Mouse (Mus musculus) neural tube, embryonic 15.5 days (tissue): ENCODE results near the gene C1qtnf4. TPM values are rescaled to one million over a fixed set of nuclear protein-coding genes. Genes with fewer than 3 reads are reported as not detected.
A peak's percentile ranks its signal among the peaks of the same experiment; 100 is the strongest.

ENCODE experiments used
- ATAC-seq: fragments of 200-750 bp; cut with Nextera tagmentation; 2 replicates; pipeline ENCODE4 v1.8.0; 2017; ENCODE audit warnings: mild to moderate bottlenecking, moderate TSS enrichment, moderate library complexity; ENCODE audit not compliant: low FRiP score
- H3K27ac ChIP-seq: fragments of 300-500 bp; sonication (generic); replicated peaks from 2 replicates; pipeline ENCODE4 v1.5.1; 2015; ENCODE audit warnings: mild to moderate bottlenecking, inconsistent platforms
- H3K27me3 ChIP-seq: fragments of 300-500 bp; sonication (generic); replicated peaks from 2 replicates; pipeline ENCODE4 v1.6.1; 2015; ENCODE audit warnings: inconsistent platforms
- H3K36me3 ChIP-seq: fragments of 300-500 bp; sonication (generic); 2 replicates; pipeline ENCODE4 v1.6.1; 2015; ENCODE audit warnings: inconsistent platforms
- H3K4me1 ChIP-seq: fragments of 300-500 bp; sonication (generic); 2 replicates; pipeline ENCODE4 v1.6.1; 2015; ENCODE audit warnings: inconsistent platforms
- H3K4me2 ChIP-seq: fragments of 300-500 bp; sonication (generic); 2 replicates; pipeline ENCODE4 v1.6.1; 2015; ENCODE audit warnings: inconsistent platforms, mild to moderate bottlenecking, moderate library complexity
- H3K4me3 ChIP-seq: fragments of 300-500 bp; sonication (generic); replicated peaks from 2 replicates; pipeline ENCODE4 v1.5.1; 2015; ENCODE audit warnings: mild to moderate bottlenecking, inconsistent platforms
- H3K9ac ChIP-seq: fragments of 300-500 bp; sonication (generic); replicated peaks from 2 replicates; pipeline ENCODE4 v1.6.1; 2015; ENCODE audit warnings: mild to moderate bottlenecking, inconsistent platforms
- H3K9me3 ChIP-seq: fragments of 300-500 bp; sonication (generic); replicated peaks from 2 replicates; pipeline ENCODE4 v1.6.1; 2016; ENCODE audit warnings: inconsistent platforms
- WGBS: fragments of 180-500 bp; shearing (Covaris S2); methylation state at CpG from one replicate; pipeline ENCODE4 v1.1.7; 2015; ENCODE audit warnings: mixed read lengths; 5-methylcytosine and 5-hydroxymethylcytosine counted together
- polyA plus RNA-seq: library from polyadenylated mRNA; unstranded; fragments of >200 nt; fragmentation: Nextera tagmentation; extraction: Ambion mirVana; gene quantifications from 2 replicates; pipeline ENCODE4 v1.2.1, GENCODE M21; 2015

Gene C1qtnf4
- polyA plus RNA-seq, 1 experiment from 2014 or later = 207 TPM

DNA sequence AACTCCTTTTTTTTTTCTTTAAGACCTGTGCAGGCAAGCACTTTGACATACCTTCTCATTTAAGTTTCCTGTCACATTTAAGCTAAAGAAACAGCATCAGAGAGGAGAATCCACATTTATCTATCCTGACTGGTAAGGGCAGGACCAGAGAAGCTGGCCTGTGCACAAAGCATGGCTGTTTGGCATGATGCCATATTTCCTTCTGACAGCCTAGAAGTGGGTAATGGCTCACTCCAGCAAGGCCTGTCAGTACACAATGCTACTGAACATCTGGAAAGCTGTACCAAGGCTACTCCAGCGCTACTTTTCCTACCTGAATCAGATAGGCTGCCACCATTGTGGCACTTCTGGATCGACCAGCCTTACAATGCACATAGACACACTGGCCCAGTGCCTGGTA is 28.0 kb downstream of the C1qtnf4 start:
- peaks cover 36% of the 10 kb centered on the region for H3K36me3 ChIP-seq
- peaks cover 32% of the 10 kb centered on the region for H3K4me1 ChIP-seq
- no peak overlapping the region for H3K4me3 ChIP-seq
- no peak overlapping the region for H3K9ac ChIP-seq
- no peaks in the 10 kb centered on the region for H3K27me3 ChIP-seq
- no peak for ATAC-seq
- no peak overlapping the region for H3K4me2 ChIP-seq
- WGBS = 77% methylated on average over 2 of the region's 2 CpGs
- H3K9me3 ChIP-seq = no peaks in the 10 kb centered on the region
- H3K27ac ChIP-seq = 0 out of 2 replicates have a peak overlapping the region, but pooled peaks have one; percentile 33

DNA sequence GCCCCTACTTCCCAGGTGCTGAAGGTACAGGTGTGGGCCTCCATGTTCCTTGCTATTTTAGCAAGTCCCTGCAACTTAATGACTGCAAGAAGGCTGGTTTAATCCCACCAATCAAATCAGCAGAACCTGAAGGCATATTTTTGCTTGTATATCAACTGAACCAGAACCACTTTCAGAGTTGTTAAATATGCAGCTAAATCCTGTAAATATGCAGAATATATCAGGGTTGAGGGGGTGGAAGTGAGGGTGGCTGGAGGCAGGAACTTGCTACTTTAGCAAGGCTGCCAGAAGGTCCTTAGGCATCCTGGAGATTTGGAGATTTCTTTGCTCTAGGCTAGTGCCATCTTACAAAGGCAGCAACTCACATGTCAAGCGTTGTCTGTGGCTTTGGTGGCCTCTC is 29.9 kb downstream of the C1qtnf4 start:
- Histone ChIP-seq H3K9ac (0 out of 2 replicates have a peak overlapping the region, but pooled peaks have one; percentile 7), H3K27me3 (no peaks in the 10 kb centered on the region), H3K36me3 (peaks cover 18% of the 10 kb centered on the region), H3K27ac (no peak overlapping the region), H3K9me3 (no peaks in the 10 kb centered on the region), H3K4me2 (peak overlapping the region; percentile 85), H3K4me1 (peaks cover 32% of the 10 kb centered on the region), H3K4me3 (no peak overlapping the region)
- no peak for ATAC-seq
- 48% methylated on average over 1 of the region's 1 CpGs for WGBS

DNA sequence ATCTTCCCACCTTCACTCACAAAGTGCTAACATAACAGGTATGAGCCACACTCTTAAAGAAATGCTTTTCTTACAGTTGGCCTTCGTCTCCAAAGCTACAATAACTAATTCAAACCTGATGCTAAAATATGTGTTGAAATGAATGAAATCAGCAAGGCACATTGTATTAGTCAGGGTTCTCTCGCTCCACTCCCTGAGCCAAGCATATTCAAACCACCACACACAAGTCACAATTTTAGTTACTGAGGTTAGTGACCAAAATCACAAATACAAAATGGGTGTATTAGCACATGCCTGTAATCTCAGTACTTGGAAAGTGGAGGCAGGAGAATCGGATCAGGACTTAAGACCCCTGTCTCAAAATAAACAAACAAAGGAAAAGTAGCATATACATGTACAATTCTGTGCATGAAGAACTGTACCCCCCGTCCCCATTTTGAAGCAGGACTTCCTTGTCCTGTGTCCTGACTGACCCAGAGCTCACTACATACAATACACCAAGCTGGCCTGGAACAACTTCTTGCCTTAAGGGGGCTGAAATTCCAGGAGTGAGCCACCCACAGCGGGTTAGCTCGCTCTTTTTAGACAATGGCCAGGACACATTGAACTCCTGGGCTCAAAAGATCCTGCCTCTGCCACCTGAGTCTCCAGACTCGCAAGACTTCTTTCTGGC is 31.0 kb downstream of the C1qtnf4 start:
- 30% methylated on average over 7 of the region's 7 CpGs for WGBS
- ATAC-seq = no peak
- H3K9me3 ChIP-seq = no peaks in the 10 kb centered on the region
- H3K9ac ChIP-seq = peak overlapping the region; percentile 72
- peaks cover 8% of the 10 kb centered on the region for H3K36me3 ChIP-seq
- peak overlapping the region; percentile 85 for H3K4me2 ChIP-seq
- H3K4me1 ChIP-seq = peaks cover 32% of the 10 kb centered on the region
- peak overlapping the region; percentile 90 for H3K27ac ChIP-seq
- peak overlapping the region; percentile 53 for H3K4me3 ChIP-seq
- no peaks in the 10 kb centered on the region for H3K27me3 ChIP-seq

DNA sequence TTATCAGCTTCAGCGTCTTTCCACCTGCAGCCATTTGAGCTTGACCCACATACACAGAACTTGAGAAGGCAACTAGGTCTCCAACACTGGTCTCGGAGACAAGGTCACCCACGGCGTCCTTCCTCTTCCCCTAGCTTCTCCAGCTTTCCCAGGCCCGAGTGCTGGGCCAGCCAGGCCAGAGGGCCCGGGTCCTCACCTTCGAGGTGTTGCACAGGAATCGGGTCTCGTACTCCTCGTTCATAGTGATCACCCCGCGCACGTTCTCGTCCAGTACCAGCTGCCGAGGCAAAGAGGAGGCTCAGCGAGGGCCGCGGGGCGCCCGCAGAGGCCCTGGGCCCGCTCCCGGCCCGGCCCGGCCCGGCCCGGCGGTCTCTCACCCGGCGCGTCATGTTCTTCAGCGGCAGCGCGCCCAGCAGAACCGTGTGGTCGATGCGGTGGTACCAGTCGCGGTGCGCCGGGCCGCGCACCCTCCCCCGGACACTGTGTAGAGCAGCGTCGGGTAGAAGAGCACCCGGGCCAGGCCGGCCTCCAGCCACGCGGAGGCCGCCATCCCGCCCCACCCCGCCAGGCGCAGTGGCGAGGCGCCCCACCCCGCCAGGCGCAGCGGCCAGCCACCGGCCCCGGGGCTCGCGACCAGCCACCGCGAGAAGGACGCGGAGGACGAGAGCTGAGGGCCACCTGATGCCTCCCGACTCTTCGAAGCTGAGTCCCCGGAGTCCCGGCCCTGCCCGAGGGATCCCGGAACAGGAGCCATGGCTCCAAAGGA is 31.8 kb downstream of the C1qtnf4 start:
- no peaks in the 10 kb centered on the region for H3K27me3 ChIP-seq
- H3K27ac ChIP-seq = peak overlapping the region; percentile 90
- peaks cover 32% of the 10 kb centered on the region for H3K4me1 ChIP-seq
- peak overlapping the region; percentile 53 for H3K4me3 ChIP-seq
- peak; percentile 88 for ATAC-seq
- H3K4me2 ChIP-seq = peak overlapping the region; percentile 85
- H3K9me3 ChIP-seq = no peaks in the 10 kb centered on the region
- WGBS = 2% methylated on average over 65 of the region's 73 CpGs
- peak overlapping the region; percentile 72 for H3K9ac ChIP-seq
- H3K36me3 ChIP-seq = 0 out of 2 replicates have a peak, but pooled peaks cover 4% of the 10 kb centered on the region

DNA sequence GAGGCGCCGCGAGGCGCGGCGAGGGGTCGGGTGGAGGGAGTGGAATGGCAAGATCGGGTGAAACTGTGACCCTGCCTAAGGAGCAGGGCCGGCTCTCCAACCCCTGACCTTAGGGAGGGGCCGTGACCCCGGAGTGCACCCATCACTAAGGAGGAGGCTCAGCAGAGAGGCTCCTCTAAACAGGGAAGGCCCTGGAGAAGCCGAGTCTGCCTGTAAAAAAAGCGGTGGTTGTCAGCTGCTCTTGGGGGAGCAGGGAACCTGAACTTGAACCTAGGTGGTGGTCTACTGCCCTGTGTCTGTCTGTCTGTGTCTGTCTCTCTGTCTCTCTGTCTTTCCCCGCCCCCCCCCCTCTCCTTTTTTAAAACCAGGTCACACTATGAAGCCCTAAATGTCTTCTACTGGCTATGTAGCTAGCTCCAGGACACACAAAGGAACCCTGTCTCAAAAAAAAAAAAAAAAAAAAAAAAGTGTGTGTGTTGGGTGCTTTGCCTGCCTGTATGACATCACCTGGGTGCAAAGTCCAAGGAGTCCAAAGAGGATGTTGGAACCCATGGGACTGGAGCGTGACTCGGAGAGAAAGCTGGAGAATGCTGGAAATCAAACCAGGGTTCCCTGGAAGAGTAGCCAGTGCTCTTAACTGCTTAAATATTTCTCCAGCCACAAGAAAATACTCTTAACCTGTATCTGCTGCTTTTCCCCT is 32.5 kb downstream of the C1qtnf4 start:
- WGBS = 11% methylated on average over 13 of the region's 16 CpGs
- peak overlapping the region; percentile 53 for H3K4me3 ChIP-seq
- peak; percentile 63 for ATAC-seq
- peak overlapping the region; percentile 85 for H3K4me2 ChIP-seq
- H3K4me1 ChIP-seq = peaks cover 32% of the 10 kb centered on the region
- peak overlapping the region; percentile 72 for H3K9ac ChIP-seq
- no peaks in the 10 kb centered on the region for H3K27me3 ChIP-seq
- peak overlapping the region; percentile 90 for H3K27ac ChIP-seq
- no peaks in the 10 kb centered on the region for H3K9me3 ChIP-seq
- H3K36me3 ChIP-seq = 0 out of 2 replicates have a peak, but pooled peaks cover 2% of the 10 kb centered on the region

DNA sequence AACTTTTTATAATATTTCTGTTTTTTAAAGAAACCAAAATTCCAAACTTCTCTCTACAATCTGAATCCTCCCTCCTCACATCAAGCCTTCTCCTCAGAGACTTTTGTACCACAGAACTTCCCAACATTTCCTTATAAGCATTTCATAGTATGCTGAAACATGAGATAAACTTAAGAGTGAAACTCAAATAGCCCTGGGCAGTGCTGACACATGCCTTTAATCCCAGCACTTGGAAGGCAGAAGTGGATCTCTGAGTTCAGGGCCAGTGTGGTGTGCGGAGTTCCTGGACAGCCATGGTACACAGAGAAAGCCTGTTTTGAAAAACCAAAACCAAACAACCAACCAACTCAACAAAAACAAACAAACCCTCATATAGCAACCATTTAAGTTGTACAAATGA is 35.5 kb downstream of the C1qtnf4 start:
- Histone ChIP-seq H3K9me3 (no peaks in the 10 kb centered on the region), H3K4me1 (peaks cover 14% of the 10 kb centered on the region), H3K4me2 (no peak overlapping the region), H3K9ac (no peak overlapping the region), H3K4me3 (no peak overlapping the region), H3K27me3 (no peaks in the 10 kb centered on the region), H3K36me3 (no peaks in the 10 kb centered on the region), H3K27ac (no peak overlapping the region)
- WGBS = 92% methylated on average over 1 of the region's 1 CpGs
- no peak for ATAC-seq

DNA sequence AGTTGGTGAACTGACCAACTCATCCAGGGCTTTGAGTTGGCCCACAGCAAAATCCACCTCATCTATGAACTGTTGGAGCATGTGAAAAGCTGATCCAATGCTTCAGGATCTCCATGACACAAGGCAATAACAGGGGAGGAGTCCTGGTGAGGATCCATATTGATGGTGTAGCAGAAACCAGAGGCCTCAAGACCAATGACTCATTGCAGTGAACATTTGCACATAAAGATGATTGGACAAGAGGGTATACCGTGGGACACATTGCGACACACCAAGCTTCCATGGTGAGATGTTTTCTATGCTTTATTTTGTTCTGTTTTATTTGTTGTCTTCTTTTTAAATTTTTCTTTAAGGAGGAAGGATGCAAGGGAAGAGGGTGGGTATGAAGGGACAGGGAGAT is 37.0 kb downstream of the C1qtnf4 start:
- Histone ChIP-seq H3K4me3 (no peak overlapping the region), H3K9me3 (no peaks in the 10 kb centered on the region), H3K4me1 (peaks cover 3% of the 10 kb centered on the region), H3K27me3 (no peaks in the 10 kb centered on the region), H3K27ac (no peak overlapping the region), H3K4me2 (no peak overlapping the region), H3K36me3 (no peaks in the 10 kb centered on the region), H3K9ac (no peak overlapping the region)
- WGBS = 90% methylated on average over 2 of the region's 2 CpGs
- no peak for ATAC-seq

DNA sequence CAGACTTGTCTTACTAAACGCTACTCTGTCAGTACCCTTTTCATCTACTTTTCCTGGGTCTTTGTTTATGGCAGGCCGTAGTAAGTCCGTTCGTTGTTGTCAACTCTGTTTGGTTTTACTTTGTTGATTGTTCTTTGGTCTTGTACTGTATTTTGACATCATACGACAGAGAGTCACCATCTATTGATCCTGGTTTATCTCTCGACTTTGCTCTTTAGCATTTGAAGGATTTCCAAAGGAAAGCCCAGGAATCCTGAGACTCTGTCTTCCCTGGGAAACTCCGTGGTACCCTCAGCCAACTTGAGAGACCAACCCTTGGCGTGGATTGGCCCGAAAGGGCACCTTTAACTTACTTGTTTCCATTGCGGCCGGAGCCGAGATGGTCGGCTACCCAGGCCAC is 42.9 kb downstream of the C1qtnf4 start:
- no peak overlapping the region for H3K27ac ChIP-seq
- no peaks in the 10 kb centered on the region for H3K36me3 ChIP-seq
- no peaks in the 10 kb centered on the region for H3K9me3 ChIP-seq
- H3K4me3 ChIP-seq = no peak overlapping the region
- no peak for ATAC-seq
- no peak overlapping the region for H3K4me2 ChIP-seq
- WGBS = 90% methylated on average over 13 of the region's 13 CpGs
- no peaks in the 10 kb centered on the region for H3K27me3 ChIP-seq
- H3K9ac ChIP-seq = no peak overlapping the region
- H3K4me1 ChIP-seq = no peaks in the 10 kb centered on the region

DNA sequence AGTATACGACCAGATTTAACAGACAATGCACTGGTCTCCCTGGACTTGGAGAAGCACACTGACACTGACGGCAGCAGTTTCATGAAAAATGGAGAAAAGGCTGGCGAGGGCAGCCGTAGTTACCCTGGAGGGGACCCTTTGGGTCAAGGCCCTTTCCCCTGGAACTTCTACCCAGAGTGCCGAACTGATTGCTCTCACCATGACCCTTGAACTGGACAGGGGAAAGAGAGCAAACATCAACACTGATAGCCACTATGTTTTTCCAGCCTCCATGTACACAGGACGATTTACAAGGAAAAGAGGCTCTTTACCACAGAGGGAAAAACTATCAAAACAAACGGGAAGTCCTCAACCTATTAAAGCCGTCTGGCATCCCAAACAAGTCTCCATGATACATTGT is 46.2 kb downstream of the C1qtnf4 start:
- Histone ChIP-seq H3K36me3 (no peaks in the 10 kb centered on the region), H3K9me3 (no peaks in the 10 kb centered on the region), H3K4me1 (no peaks in the 10 kb centered on the region), H3K27me3 (no peaks in the 10 kb centered on the region), H3K9ac (no peak overlapping the region), H3K27ac (no peak overlapping the region), H3K4me2 (no peak overlapping the region), H3K4me3 (no peak overlapping the region)
- ATAC-seq = no peak
- WGBS = 77% methylated on average over 8 of the region's 8 CpGs

DNA sequence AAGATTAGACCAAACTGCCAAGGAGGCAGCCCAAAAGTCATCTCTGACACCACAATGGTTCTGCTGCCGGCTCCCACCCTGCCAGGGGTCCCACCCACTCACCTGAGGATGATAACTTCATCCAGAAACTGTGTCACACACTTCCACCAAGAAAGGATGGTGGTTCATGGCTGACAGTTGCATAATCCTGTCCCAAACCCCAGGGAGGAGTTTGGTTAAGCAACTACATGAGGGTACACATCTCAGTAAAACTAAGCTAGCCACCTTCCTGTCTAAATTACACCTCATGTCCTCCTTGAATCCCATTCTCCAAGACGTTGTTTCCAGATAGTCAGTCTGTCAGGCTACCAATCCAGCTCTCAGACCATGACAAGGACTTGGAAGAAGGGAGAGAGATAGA is 46.6 kb downstream of the C1qtnf4 start:
- Histone ChIP-seq H3K27me3 (no peaks in the 10 kb centered on the region), H3K36me3 (no peaks in the 10 kb centered on the region), H3K9me3 (no peaks in the 10 kb centered on the region), H3K27ac (no peak overlapping the region), H3K4me1 (no peaks in the 10 kb centered on the region), H3K9ac (no peak overlapping the region), H3K4me2 (no peak overlapping the region), H3K4me3 (no peak overlapping the region)
- 76% methylated on average over 2 of the region's 2 CpGs for WGBS
- ATAC-seq = no peak

DNA sequence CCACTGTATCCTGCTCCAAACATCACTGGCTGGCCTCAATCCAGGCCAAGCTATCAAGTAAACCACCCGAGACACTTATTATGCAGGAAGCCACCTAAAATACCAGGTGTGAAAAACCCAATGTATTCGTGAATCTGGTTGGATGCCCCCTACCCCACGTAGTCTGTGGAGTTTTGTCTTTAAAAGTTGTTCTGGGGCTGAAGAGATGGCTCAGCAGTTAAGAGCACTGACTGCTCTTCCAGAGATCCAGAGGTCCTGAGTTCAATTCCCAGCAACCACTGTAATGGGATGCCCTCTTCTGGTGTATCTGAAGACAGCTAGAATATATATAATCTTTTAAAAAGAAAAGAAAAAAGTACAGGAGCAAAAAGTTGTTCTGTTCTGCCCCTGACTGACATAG is 52.7 kb downstream of the C1qtnf4 start:
- H3K27me3 ChIP-seq = no peaks in the 10 kb centered on the region
- no peak for ATAC-seq
- no peaks in the 10 kb centered on the region for H3K36me3 ChIP-seq
- H3K27ac ChIP-seq = no peak overlapping the region
- peaks cover 29% of the 10 kb centered on the region for H3K4me1 ChIP-seq
- WGBS = 70% methylated on average over 3 of the region's 3 CpGs
- no peak overlapping the region for H3K4me3 ChIP-seq
- no peaks in the 10 kb centered on the region for H3K9me3 ChIP-seq
- no peak overlapping the region for H3K9ac ChIP-seq
- H3K4me2 ChIP-seq = no peak overlapping the region
